Mouse (Mus musculus): ENCODE data around the gene Slc51b.

DNA sequence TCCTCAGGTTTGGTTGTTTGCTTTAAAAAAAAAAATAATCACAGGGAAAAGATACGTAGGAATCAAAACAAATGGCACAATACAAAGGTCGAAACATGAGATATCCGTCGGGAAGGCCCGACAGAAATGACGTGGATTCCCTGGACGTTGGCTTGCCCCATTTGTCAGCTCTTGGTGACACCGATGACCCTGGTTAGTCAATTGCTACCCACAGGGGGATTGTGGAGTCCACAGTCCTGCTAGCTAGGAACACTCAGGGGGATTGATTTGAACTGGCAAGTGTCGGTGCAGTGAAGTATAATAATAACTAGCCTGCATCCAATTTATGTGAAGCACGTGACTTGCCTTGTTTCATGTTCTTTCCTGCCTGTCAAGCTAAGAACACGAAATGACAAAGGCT, 44.9 kb upstream of the Slc51b start:
- no peak for TF ChIP-seq TCF12 (IDR thresholded peaks at IDR 0.05; ENCODE audit: insufficient read depth, poor library complexity, severe bottlenecking)
- TF ChIP-seq POLR2A (IDR thresholded peaks at IDR 0.05; ENCODE audit: insufficient read length, low read depth): no peak
- TF ChIP-seq CEBPB (IDR thresholded peaks at IDR 0.05; ENCODE audit: insufficient read depth, poor library complexity, severe bottlenecking): no peak
- TF ChIP-seq USF1 (IDR thresholded peaks at IDR 0.05; ENCODE audit: low read depth): no peak
- TF ChIP-seq TCF3 (IDR thresholded peaks at IDR 0.05; ENCODE audit: insufficient read length, low read depth): no peak
- TF ChIP-seq POLR2AphosphoS2 (IDR thresholded peaks at IDR 0.05; ENCODE audit: insufficient read length, low read depth): no peak
- TF ChIP-seq MYOG (IDR thresholded peaks at IDR 0.05; ENCODE audit: control insufficient read depth in 1 of 3, insufficient read depth in 1 of 3, insufficient read length in 2 of 3, low read depth in 2 of 3): no peak
- TF ChIP-seq MYOD1 (IDR thresholded peaks at IDR 0.05; ENCODE audit: control insufficient read depth in 1 of 3, insufficient read length in 2 of 3, low read depth in 2 of 3): no peak

Data from myocyte (in vitro differentiated cells).